Mouse (Mus musculus): ENCODE measurements around the gene Hsd11b1.

Gene Hsd11b1

DNA sequence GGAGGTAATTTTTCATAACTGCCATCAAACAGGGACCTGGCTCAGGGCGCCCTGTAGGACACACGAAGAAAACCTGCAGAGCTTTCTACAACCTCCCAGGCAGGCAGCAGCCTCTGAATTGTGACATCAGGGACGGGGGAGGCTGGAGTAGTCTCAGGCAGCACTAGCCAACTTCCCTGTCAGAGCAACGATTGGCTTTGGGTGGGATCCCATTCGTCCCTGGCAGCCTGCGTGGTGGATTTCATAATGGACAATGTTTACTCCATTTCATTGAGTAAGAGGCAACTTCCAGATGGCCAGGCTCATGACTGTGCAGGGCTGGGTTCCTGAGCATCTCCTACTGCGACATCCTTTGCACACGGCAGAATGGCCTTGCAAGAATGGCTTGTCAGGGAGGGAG is 21.6 kb downstream of the Hsd11b1 start:
- DNase-seq: peak; percentile 90 to 93

DNA sequence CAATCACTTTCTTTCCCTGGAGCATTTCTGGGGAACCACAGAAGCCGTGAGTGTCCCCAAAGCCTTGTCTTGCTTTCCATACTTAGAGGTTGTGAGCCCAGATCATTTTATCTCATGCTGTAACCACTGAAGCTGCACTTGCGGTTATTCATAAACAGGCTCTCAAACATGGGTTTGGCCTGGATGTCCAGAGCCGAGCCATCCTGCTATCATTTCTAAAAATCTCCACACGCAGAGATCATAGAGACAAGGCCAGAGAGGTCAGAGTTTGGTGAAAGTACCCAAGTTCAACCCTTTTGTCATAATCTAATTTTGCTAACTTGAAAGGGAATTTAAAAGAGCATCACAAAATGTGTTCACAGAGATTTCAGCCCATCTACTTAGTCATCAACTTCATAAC is 22.4 kb downstream of the Hsd11b1 start:
- no peak for DNase-seq

GRCm38 (mm10) chr1:193238426-193238825 is 25.4 kb downstream of the Hsd11b1 start:
- no peak for DNase-seq

- no peak for DNase-seq
These were observed 28.9 kb downstream of the Hsd11b1 start for GRCm38 (mm10) chr1:193234930-193235329.

DNA sequence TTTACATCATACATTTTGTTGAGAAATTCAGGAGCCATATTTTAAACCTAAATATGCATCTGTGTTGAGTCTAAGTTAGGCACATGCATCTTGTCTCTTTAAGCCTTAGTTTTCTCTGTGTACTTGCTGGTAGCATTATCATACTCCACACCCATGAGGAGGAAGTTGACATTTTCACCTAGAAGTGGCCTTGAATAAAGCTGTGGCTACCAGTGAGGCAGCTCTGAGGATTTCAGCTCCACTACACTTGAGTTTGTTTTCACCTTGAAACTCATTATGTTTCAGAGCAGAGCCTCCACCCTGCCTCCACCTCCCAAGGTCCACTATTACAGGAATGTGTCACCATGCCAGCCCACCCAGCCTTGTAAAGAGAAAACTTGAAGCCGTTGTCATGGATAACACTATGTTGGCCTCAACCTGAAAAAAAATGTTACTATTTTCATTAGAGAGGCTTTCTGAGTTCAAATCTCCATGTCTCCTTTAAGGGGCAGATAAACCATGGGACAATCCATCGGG is 29.7 kb downstream of the Hsd11b1 start:
- no peak for DNase-seq

DNA sequence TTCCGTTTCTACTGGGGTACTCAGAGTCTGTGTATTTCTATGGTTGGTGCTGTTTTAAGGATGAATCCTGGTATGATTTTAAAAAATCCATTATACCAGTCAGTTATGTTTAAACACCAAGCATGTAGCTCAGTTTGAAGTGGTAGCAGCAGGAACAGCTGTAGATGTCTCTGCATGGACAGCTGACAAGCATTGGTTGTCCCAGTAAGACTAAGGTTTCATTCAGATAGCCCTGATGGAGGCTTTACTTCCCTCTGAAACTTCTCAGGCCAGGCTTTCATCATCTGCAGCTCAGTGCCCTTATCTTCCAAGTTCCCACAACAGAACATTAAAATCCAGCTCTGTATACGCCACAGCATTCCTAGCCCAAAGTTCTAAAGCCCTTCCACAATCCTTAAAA is 31.1 kb downstream of the Hsd11b1 start:
- no peak for DNase-seq

DNA sequence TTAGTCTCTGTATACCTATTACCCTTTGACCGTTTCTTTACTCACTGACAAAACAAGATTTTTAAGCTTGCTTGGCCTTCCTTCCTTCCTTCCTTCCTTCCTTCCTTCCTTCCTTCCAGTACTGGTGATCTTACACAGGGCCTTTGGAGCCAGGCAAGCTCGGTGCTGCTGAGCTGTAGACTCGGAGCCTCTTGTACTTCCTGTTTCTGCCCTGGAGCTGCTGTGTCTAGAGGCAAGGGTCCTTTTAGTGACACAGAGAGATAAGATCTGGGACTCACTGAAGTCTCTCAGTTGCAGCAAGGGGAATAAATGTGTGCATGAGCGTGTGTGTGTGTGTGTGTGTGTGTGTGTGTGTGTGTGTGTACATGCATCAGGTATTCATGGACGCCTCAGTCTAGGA is 32.9 kb downstream of the Hsd11b1 start:
- no peak for DNase-seq

- DNase-seq: no peak
These were observed 33.3 kb downstream of the Hsd11b1 start for GRCm38 (mm10) chr1:193230531-193230930.

- no peak for DNase-seq
These were observed 34.3 kb downstream of the Hsd11b1 start for GRCm38 (mm10) chr1:193229570-193229969.

DNA sequence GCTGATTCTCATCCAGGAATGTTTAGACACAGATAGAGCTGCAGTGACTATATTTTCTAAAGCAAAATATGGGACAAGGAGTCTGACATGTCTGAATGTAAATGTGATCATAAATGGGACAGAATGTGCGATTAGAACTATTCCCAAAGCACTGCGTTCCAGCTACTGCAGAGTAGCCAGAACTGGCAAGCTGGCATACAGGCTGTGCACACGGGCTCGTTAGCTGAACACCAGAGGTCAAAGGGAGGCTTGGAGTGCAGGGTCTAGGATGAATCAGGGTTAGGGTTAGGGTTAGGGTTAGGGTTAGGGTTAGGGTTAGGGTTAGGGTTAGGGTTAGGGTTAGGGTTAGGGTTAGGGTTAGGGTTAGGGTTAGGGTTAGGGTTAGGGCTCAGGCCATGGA is 36.3 kb downstream of the Hsd11b1 start:
- DNase-seq: no peak

DNA sequence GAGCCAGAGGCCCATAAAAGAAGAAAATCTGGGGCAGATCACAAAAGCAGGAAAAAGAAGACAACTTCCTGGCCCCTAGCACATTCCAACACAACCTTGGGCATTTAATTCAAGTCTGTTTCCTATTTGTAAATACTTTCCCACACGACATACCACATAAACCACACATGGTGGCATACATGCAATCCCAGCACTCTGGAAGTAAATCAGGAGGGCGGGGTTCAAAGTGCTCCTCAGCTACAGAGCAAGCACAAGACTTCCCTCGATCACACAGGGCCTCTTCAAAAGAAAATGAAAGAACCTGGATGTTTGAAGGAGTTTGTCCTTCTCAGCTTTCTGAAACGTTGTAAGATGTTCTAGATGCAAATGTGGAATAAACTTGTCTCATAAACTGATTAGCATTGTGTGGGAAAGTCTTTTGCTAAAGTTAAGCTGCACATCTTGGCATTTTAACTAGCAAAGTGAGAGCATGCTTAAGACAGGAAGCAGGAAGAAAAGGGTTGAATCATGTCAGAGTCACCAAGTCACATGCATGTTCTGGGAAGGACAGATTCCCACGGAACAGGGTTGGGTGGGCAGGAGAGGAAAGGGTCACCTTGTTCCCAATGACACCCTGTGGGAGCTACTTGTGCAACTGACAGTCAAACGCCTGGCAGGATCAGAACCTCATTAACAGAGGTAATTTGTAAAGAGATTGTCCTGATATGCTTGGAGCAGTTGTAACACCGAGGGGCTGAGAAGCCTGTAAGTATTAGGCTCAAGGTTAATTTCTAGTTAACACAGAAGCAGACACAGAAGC is 37.0 kb downstream of the Hsd11b1 start:
- DNase-seq: no peak

GRCm38 (mm10) chr1:193226114-193226513 is 37.8 kb downstream of the Hsd11b1 start:
- DNase-seq: no peak

- DNase-seq: no peak
These were observed 38.3 kb downstream of the Hsd11b1 start for GRCm38 (mm10) chr1:193225531-193225930.

DNA sequence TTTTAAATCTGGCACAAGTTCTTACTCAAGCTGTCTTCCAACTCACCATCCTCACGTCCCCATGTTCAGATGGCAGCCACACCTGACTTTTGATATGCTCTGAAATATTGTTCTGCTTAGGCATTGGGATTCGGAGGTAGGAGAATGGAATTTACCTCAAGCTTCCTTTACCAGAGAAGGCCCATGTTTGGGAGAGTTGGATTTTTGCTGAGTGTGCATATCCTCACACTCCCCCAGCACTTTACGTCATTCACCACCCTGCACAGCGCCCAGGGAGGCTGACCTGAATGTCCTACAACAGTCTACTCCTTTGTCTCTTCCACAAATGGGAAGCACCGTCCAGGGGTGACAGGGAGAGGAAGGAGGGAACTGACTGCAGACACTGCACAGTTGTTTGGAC is 43.5 kb downstream of the Hsd11b1 start:
- no peak for DNase-seq

- DNase-seq: no peak
These were observed 47.9 kb downstream of the Hsd11b1 start for GRCm38 (mm10) chr1:193216000-193216399.

DNA sequence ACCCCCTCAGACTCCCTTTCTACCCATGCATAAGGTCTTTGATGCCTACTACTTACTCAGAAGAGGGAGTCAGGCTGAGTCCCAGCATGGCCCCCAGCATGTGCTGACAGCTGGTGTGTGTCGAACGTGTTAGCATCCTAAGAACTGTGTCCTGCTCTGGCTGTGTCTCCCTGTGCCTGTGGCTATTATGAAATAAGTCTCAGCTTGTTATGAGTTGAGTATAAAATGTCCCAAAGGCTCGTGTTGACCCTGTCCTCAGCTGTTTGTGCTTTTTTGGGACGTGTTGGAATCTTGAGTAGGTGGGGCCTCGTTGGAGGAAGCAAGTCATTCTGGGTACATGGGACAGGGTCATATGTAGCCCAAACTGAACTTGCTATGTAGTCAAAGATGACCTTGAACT is 49.8 kb downstream of the Hsd11b1 start:
- no peak for DNase-seq

DNA sequence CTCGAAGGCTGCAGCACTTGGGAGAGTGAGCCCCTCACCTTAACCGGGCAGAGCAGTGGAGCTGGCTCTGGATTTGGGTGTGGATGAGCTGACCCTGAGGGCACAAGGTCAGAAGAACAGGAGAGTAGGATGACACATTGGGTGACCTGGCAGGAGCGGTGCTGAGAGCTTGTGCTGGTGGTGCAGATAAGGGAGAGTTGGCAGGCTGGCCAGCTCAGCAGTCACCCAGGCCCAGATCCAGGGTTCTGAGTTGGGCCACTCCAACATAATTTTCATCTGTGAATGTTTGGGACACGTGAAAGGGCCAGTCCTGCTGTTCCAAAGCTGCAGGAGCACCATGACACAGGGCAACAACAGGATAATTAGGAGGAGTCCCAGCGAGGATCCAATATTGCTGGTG is 52.5 kb downstream of the Hsd11b1 start:
- no peak for DNase-seq

- DNase-seq: peak; percentile 60 to 64
These were observed 55.7 kb downstream of the Hsd11b1 start for GRCm38 (mm10) chr1:193208178-193208577.

DNA sequence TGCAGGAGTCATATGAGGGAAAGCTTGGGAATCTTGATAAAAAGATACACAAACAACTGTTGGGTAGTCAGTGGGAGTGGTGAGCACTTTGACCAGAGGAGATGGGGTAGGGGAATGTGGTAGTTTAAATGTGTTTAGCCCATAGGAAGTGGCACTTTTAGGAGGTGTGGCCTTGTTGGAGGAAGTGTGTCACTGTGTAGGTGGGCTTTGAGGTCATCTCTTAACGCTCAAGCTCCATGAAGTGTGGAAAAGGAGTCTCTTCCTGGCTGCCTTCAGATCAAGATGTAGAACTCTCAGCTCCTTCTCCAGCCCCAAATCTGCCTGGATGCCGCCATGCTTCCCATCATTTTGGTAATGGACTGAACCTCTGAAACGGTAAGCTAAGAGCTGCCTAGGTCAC is 56.4 kb downstream of the Hsd11b1 start, which contains the start of gene Lamb3:
Lamb3 (plus strand) TSS at position 197 of the 400 bp plus-strand sequence.
- no peak for DNase-seq

DNA sequence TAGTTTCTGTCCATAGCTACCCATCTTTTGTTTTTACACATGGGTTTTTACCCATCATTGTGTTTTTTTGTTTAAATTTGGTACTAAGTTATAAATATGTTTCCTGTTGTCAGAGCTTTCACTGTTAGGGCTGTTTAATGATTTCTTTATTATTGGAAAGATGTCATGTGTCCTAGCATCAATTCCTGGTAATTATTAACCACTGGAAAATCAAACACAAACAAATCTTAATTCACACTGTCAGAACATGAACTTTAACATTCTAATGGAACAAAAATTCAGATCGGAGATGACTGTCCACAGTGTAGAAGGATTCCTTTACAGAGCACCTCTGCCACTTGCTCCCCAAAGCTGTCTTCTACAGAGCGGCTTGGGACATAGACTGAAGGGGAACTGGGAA is 58.4 kb downstream of the Hsd11b1 start:
- no peak for DNase-seq

DNA sequence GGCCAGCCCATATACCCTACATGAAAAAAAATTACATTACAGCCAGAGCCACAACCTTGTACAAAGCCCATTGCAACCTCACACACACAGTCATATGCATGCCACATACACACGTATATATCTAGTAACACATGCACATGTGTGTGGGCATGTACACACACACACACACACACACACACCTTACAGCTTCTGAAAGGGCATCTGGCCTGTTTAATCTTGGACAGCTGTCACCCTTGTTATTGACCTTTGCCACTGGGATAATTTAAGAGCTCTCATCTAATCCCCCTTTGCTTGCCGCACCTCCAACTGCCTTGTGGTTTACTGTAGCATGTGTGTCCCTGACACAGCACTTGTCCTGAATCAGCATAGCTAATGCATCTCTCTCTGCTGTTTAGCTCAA is 60.1 kb downstream of the Hsd11b1 start:
- DNase-seq: no peak

- DNase-seq: no peak
These were observed 62.5 kb downstream of the Hsd11b1 start, which contains the start of gene Traf3ip3 for GRCm38 (mm10) chr1:193201383-193201778. TSS of gene Traf3ip3 (minus strand) at chr1:193201703.

DNA sequence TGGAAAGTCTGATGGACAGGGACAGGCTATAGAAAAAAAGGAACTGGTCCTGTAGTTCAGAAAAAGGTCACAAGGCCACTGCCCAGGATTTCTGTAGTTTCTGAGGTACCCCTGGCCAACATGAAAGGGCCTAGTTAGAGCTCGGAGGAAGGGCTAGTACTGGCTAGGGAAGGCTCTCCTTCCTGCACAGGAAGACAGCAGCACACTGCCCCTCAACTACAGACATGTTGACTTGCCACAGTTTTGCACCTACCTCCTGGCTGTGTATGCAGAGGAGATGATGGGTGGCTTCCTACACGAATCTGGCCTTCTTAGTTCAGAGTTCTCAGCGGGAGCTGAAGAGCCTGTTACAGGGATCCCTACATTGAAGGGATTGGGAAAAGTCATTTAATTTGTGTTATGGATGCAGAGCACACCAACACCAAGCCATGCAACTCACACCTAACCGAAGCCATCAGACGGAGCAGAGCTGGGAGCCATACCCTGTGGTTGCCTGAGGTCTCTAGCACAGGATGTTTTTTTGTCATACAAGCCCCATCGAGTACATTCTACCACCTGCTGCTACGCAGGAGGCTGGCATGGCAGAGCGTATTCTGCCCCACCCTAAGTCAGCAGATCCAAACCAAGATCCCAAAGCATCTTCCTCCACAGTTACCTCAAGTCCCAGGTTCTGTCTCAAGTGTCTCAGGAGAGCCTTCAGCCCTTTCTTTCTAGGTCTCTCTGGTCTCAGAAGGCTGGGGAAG is 63.1 kb downstream of the Hsd11b1 start:
- no peak for DNase-seq

DNA sequence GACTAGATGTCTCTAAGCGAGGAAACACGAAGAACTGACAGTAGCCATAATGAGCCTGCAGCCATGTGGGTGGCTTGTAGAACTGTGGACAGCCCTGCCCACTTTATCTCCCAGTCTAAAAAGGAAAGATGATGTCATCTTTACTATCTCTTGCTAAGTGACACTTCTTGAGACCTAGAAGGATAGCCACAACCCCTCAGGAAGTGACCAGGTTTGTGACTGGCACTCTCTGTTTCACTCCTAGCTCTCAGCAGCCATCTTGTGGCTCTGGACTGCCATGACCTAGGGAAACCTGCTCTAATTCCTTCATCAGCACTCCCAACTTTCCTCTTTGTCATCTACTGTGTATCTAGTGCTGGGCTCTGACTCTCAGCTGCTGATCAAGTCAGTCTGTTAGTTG is 65.6 kb downstream of the Hsd11b1 start:
- no peak for DNase-seq
